Mouse (Mus musculus): ENCODE measurements at regions not wholly inside any gene's neighbourhood (a gene's known extent, or its start where the extent isn't known, plus 50 kb on each side); places are given as distances from the start of the nearest gene placed in this dataset.

GRCm38 (mm10) chr13:102273818-102274217 lies 419.5 kb upstream of the Cd180 start:
- no peak for DNase-seq

- no peak for DNase-seq
These were observed 418.1 kb upstream of the Cd180 start for GRCm38 (mm10) chr13:102275296-102275695.

GRCm38 (mm10) chr13:102276885-102277284 lies 416.5 kb upstream of the Cd180 start:
- no peak for DNase-seq

GRCm38 (mm10) chr13:102280198-102280597 lies 413.2 kb upstream of the Cd180 start:
- no peak for DNase-seq

- no peak for DNase-seq
These were observed 398.9 kb upstream of the Cd180 start for GRCm38 (mm10) chr13:102294451-102294850.

- DNase-seq = no peak
These were observed 398.3 kb upstream of the Cd180 start for GRCm38 (mm10) chr13:102295079-102295478.

- no peak for DNase-seq
These were observed 385.4 kb upstream of the Cd180 start for GRCm38 (mm10) chr13:102307983-102308382.

- DNase-seq = no peak
These were observed 381.3 kb upstream of the Cd180 start for GRCm38 (mm10) chr13:102312096-102312495.

- DNase-seq = no peak
These were observed 377.3 kb upstream of the Cd180 start for GRCm38 (mm10) chr13:102315921-102316692.

- DNase-seq = no peak
These were observed 374.4 kb upstream of the Cd180 start for GRCm38 (mm10) chr13:102318891-102319404.

DNA sequence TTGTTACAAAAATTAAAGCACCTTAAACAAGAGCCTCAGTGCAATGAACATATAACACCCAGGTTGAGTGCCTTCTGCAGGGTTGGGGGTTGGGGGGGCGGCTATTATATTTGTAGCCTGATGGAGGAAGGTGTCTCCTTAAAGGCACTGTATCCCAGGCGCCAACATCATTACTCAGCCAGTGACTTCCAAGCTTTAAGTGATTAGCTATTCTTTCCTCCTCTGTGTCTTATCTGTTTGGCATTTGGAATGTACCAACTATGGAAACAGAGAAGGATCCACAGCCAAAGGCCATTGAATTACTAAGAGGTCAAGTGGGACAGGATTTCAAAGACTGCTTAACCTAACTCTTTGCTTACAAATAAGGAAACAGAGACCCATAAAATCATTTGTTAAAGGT lies 373.9 kb upstream of the Cd180 start:
- no peak for DNase-seq

DNA sequence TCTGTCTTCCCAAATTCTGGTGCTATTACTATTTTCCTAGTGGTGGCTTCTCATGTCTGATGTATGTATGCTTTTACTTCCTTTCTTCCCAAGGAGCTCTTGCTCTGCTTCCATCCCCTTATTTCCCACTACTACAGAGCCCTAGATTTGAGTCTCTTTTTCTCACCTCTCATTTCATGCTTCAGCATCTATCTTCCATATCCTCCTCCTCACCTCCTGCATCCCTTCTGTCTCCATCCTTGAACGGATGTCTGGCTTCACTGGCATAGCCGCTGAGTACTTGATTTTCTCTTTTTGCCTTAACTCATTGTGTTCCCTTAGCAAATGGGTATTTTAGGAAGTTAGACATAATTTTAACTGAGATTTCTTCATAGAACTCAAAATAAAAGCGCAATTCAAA lies 369.5 kb upstream of the Cd180 start:
- DNase-seq = no peak

DNA sequence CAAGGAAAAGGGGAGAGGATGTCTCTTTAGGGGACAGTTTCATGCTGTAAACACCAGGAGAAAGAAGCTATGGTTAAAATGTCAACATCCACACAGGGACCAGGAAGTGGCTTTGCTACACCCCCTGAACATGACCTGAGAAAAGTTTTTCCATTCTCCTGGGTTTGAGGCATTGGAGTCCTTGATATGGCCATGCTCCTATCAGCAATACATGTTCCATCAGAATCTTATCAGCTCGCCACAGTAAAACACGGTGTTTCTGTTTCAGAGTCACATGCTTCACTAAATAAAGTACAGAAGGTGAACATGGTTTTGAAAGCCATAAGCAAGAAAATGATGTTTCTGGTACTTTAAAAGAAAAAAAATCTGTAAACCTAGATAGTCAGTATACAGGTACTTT lies 367.4 kb upstream of the Cd180 start:
- no peak for DNase-seq

DNA sequence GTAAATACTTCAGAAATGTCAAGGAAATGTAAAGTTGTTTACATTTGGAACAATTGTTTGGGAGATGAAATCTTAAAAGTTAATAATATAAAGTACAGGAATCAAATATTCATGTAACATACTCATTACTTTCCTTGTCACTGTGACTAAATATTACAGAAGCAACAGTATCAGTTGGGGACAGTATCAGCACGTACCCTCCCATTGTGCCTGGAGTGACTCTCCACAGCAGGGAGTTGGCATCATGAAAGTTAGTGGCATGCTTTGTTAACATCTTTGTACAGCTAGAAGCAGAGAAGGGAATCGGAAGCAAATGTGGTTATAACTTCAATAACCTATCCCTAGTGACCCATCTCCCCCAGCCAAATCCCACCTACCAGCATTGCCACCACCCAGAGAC lies 366.8 kb upstream of the Cd180 start:
- no peak for DNase-seq

- DNase-seq = no peak
These were observed 359.7 kb upstream of the Cd180 start for GRCm38 (mm10) chr13:102333667-102334066.

DNA sequence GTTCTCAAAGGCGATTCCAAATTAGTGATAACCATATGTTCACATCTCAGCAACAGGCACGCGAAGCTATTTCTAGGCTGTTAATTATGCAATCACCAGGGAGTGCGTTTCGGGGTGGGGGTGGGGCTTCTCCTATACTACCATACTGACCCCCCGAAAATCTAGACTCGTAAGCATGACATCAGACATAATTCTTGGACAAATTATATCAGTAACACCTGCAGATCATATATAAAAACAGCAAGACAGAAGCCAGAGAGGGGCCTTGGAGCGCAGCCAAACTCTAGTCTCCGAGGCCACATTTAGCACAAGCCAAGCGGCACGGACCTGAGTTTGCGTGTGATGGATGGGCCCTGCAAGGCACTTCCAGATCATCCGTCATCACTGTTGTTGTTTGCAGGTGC lies 359.2 kb upstream of the Cd180 start:
- DNase-seq = peak; percentile 11

DNA sequence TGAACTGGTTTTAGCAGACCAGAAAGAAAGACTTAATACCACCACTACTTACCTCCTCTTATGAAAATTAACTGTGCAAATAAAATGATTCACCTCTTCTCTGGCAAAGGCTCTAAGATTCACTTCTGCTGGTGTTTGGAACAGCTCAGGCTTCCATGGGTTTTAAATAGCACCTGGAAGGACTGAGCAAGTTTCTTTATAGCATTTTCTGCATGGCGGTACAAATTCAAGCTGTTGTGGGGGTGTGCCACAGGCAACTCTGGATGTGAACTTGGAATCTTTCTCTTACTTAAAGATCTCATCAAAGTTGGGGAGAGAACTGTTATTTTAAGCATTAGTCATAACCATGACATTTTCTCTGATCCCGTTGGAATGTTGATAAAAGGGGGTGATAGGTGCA lies 350.1 kb upstream of the Cd180 start:
- no peak for DNase-seq

DNA sequence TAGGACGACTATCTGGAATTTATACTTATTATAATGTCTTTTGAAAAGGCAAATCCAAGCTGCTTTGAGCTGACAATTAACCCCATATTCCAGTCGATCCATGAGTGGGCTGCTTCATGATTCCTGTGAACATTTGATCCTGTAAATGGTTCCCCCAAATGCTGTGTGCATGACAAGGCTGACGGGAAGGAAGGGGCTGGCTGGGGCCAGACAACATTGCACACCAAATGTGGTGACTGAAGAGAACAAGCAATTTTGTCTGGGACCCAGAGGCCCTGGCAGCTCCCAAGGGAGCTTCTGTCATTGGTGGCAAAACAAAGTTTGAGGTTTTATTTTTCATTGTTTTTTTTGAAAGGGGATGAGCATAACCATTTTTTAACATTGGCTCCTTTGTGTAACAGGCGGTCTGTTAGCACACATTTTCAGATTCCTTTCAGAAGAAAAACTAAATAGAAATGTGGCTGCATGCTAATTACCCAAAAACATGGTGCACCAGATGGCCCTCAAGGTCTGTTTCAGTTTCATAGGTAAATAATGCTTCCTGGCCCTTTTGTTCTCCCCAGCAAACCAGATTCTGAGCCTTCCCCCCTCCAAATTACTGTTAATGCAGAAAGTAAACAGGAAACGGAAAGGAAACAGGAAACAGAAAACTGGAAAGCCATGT lies 348.6 kb upstream of the Cd180 start:
- no peak for DNase-seq

DNA sequence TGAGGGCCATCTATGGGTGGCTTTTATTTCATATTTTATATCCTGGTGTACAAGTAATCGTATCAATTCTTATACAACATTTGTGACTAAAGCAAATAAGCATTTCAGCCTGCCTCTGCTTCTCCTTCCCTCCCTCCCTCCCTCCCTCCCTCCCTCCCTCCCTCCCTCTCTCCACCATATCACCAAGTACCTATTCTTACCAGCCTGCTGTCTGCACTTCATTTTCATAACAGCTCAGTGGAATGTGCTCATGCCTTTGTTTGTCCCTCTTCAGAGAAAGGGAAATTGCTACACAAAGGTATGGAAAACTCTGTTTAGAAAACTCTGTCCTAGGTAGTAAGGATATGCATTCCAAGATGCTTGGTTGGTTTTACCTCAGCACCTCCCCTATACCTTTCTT lies 343.9 kb upstream of the Cd180 start:
- DNase-seq = no peak

DNA sequence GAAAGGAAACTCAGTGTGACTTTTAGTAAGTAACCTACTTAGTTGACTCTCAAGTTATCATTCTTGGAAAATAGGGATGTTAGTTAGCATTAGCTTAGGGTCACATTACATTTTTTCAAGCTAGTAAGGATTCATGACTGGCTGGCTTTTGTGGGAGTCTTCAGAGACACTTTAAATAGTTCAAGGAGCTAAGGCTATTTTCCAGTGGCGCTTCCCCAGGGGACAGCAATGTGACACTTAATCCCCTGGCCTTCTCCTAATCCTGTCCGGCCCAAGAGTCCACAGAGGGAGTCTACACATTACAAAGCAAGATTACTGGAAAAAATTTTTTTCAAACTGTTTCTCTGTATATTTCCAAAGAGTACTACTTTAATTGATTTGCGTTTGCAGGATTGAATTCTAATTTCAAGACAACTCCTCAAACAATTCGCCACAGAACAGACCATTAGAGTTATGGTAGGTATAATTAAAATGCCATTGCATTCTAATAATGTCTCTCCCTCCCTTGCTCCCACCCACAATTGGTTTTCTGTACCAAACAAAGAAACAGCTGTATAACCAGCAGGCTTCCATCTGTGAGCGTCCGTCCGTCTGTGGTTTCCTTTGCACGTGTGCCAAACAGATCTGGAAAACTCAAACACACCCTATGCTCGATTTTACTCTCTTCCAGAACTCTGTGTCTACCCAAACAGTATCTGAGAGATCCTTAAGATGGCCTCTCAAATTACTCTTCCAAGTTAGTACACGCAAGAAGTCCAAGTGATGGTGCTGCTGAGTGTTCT lies 341.1 kb upstream of the Cd180 start:
- peak; percentile 34 for DNase-seq

GRCm38 (mm10) chr13:102355569-102355968 lies 337.8 kb upstream of the Cd180 start:
- peak; percentile 59 for DNase-seq

DNA sequence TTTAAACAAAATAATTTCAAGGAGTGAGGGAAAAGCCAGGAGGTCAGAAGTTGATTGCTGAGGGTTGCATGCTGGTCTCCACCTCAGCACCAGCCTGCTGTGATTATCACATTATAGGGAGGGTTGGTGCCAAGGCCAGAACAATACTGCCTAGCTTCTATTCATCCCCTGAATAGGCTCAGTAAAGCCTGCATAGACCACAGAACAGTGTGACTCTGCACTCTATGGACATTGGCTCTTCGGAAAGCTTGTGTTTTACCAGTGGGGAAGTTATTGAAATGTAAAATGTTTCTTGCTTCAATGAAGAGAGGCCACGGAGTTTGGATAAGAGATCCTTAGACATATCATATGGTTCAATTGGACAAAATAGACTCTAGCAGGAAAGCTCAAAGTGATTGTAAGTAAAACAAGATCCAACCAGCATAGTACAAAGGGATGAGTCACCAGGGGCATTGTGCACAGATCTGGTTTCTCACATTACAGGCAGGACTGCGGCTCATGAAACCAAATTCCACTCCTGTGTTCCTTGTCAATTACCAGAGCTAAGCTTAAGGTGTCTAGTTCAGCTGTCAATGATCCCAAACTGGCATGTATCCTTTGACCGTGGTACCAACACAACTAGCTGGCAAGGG lies 320.8 kb upstream of the Cd180 start:
- DNase-seq = no peak

DNA sequence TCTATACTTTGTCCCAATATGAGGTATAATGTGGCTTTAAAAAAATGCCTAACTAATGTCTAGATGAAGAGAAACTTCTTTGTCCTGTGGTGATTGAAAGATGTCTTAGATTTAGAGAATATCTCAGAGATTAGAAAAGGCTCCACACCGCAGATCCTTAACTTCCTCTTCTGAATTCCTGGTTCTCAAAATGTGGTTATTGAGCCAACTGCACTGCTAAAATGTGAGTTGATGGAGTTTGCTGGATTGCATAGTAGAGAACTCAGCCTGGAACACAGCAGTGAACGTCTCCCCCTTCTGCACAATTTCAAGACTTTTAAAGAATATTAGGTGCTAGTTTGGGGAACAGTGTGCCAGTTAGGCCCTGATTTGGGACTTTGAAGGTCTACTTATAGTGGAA lies 312.7 kb upstream of the Cd180 start:
- no peak for DNase-seq
